Mouse (Mus musculus) lung, embryonic 15.5 days (tissue): ENCODE results near the gene Nap1l2. TPM values are rescaled to one million over a fixed set of nuclear protein-coding genes. Genes with fewer than 3 reads are reported as not detected.
"Not testable (repeated sequence)": the region's sequence is repeated elsewhere in the genome, so short reads cannot be mapped to it uniquely, and the experiment has no call there.

Experiments
- ATAC-seq: fragments of 200-750 bp; cut with Nextera tagmentation; 2 replicates; pipeline ENCODE4 v1.8.0; 2017; ENCODE audit warnings: moderate number of reproducible peaks, borderline replicate concordance; ENCODE audit not compliant: low FRiP score, low TSS enrichment; ENCODE audit errors: extremely low read depth
- H3K27ac ChIP-seq: fragments of 300-500 bp; sonication (generic); 2 replicates; pipeline ENCODE4 v1.5.1; 2015; ENCODE audit warnings: moderate library complexity, mild to moderate bottlenecking, inconsistent platforms
- H3K27me3 ChIP-seq: fragments of 300-500 bp; sonication (generic); 2 replicates; pipeline ENCODE4 v1.6.1; 2015; ENCODE audit warnings: inconsistent platforms
- H3K36me3 ChIP-seq: fragments of 300-500 bp; sonication (generic); 2 replicates; pipeline ENCODE4 v1.6.1; 2015; ENCODE audit warnings: inconsistent platforms
- H3K4me1 ChIP-seq: fragments of 300-500 bp; sonication (generic); 2 replicates; pipeline ENCODE4 v1.6.1; 2015; ENCODE audit warnings: inconsistent platforms
- H3K4me2 ChIP-seq: fragments of 300-500 bp; sonication (generic); 2 replicates; pipeline ENCODE4 v1.6.1; 2015; ENCODE audit warnings: inconsistent platforms, mild to moderate bottlenecking, moderate library complexity
- H3K4me3 ChIP-seq: fragments of 300-500 bp; sonication (generic); 2 replicates; pipeline ENCODE4 v1.5.1; 2015; ENCODE audit warnings: mild to moderate bottlenecking, inconsistent platforms
- H3K9ac ChIP-seq: fragments of 300-500 bp; sonication (generic); 2 replicates; pipeline ENCODE4 v1.6.1; 2015; ENCODE audit warnings: inconsistent platforms
- H3K9me3 ChIP-seq: fragments of 300-500 bp; sonication (generic); 2 replicates; pipeline ENCODE4 v1.6.1; 2016; ENCODE audit warnings: inconsistent platforms
- WGBS: fragments of 180-500 bp; shearing (Covaris S2); methylation state at CpG from one replicate; pipeline ENCODE4 v1.1.7; 2015; 5-methylcytosine and 5-hydroxymethylcytosine counted together
- polyA plus RNA-seq: library from polyadenylated mRNA; unstranded; fragments of >200 nt; fragmentation: Nextera tagmentation; extraction: Ambion mirVana; gene quantifications from 2 replicates; pipeline ENCODE4 v1.2.1, GENCODE M21; 2015

The Nap1l2 gene
- 0.85 and 1.0 TPM in 2 replicates for polyA plus RNA-seq

- Histone ChIP-seq H3K9me3 (no peaks in the 10 kb centered on the region), H3K9ac (no peak within 1 kb of the TSS), H3K4me1 (no peaks in the 10 kb centered on the region), H3K4me3 (peak within 1 kb of the TSS; percentile 38), H3K36me3 (no peaks in the 10 kb centered on the region), H3K27ac (no peak within 1 kb of the TSS), H3K27me3 (peaks cover 37% of the 10 kb centered on the region), H3K4me2 (peak within 1 kb of the TSS; percentile 58)
- ATAC-seq = peak; percentile 55; the same call in 1 of the 2 replicates
- 12% methylated on average over 13 of the region's 13 CpGs for WGBS
Measured at GRCm38 (mm10) chrX:103186431-103186786, at the start of gene Nap1l2. Gene Nap1l2, minus strand, starts transcription at chrX:103186640.

GRCm38 (mm10) chrX:103215251-103215650 lies 28.8 kb upstream of the Nap1l2 start:
- Histone ChIP-seq H3K4me3 (no peak overlapping the region), H3K4me1 (no peaks in the 10 kb centered on the region), H3K9ac (no peak overlapping the region), H3K27ac (no peak overlapping the region), H3K9me3 (no peaks in the 10 kb centered on the region), H3K27me3 (peaks cover 23% of the 10 kb centered on the region; the same call in 1 of the 2 replicates), H3K4me2 (no peak overlapping the region), H3K36me3 (no peaks in the 10 kb centered on the region)
- no peak for ATAC-seq
- WGBS = 76% methylated on average over 4 of the region's 4 CpGs

- Histone ChIP-seq H3K9ac (no peak overlapping the region), H3K4me2 (peak overlapping the region; percentile 58), H3K27me3 (peaks cover 37% of the 10 kb centered on the region), H3K4me1 (no peaks in the 10 kb centered on the region), H3K9me3 (no peaks in the 10 kb centered on the region), H3K27ac (no peak overlapping the region), H3K36me3 (no peaks in the 10 kb centered on the region), H3K4me3 (peak overlapping the region; percentile 38; the same call in 1 of the 2 replicates)
- no peak for ATAC-seq
- WGBS = 17% methylated on average over 1 of the region's 1 CpGs
Measured at GRCm38 (mm10) chrX:103186829-103187228, 389 bp upstream of the Nap1l2 start.

GRCm38 (mm10) chrX:103185781-103186430 lies 534 bp downstream of the Nap1l2 start:
- H3K9me3 ChIP-seq = no peaks in the 10 kb centered on the region
- H3K4me3 ChIP-seq = peak overlapping the region; percentile 38
- 16% methylated on average over 20 of the region's 20 CpGs for WGBS
- ATAC-seq = no peak
- no peaks in the 10 kb centered on the region for H3K36me3 ChIP-seq
- no peak overlapping the region for H3K9ac ChIP-seq
- peak overlapping the region; percentile 58 for H3K4me2 ChIP-seq
- H3K4me1 ChIP-seq = no peaks in the 10 kb centered on the region
- H3K27me3 ChIP-seq = peaks cover 37% of the 10 kb centered on the region
- H3K27ac ChIP-seq = no peak overlapping the region

GRCm38 (mm10) chrX:103183536-103183935 lies 2.9 kb downstream of the Nap1l2 start:
- Histone ChIP-seq H3K9me3 (no peaks in the 10 kb centered on the region), H3K4me1 (no peaks in the 10 kb centered on the region), H3K36me3 (no peaks in the 10 kb centered on the region), H3K4me2 (no peak overlapping the region), H3K4me3 (no peak overlapping the region), H3K27ac (no peak overlapping the region), H3K27me3 (peaks cover 34% of the 10 kb centered on the region), H3K9ac (no peak overlapping the region)
- no peak for ATAC-seq

- ATAC-seq = no peak
- H3K9me3 ChIP-seq = no peaks in the 10 kb centered on the region
- WGBS = 67% methylated on average over 4 of the region's 4 CpGs
- no peak overlapping the region for H3K9ac ChIP-seq
- H3K4me3 ChIP-seq = no peak overlapping the region
- peaks cover 11% of the 10 kb centered on the region for H3K27me3 ChIP-seq
- no peak overlapping the region for H3K4me2 ChIP-seq
- no peak overlapping the region for H3K27ac ChIP-seq
- H3K36me3 ChIP-seq = no peaks in the 10 kb centered on the region
- H3K4me1 ChIP-seq = no peaks in the 10 kb centered on the region
Measured at GRCm38 (mm10) chrX:103179771-103180558, 6.5 kb downstream of the Nap1l2 start.

- H3K4me1 ChIP-seq, H3K27me3 ChIP-seq, H3K9me3 ChIP-seq, H3K36me3 ChIP-seq, H3K9ac ChIP-seq, H3K27ac ChIP-seq: not testable (repeated sequence)
- Histone ChIP-seq H3K4me3 (peak overlapping the region; percentile 33), H3K4me2 (peak overlapping the region; percentile 49)
- peak; percentile 83 for ATAC-seq
- WGBS = 14% methylated on average over 24 of the region's 83 CpGs
Measured at GRCm38 (mm10) chrX:103164948-103165605, 21.4 kb downstream of the Nap1l2 start.

- H3K27ac ChIP-seq = no peak overlapping the region
- H3K9me3 ChIP-seq = no peaks in the 10 kb centered on the region
- no peaks in the 10 kb centered on the region for H3K4me1 ChIP-seq
- H3K4me2 ChIP-seq = no peak overlapping the region
- H3K9ac ChIP-seq = no peak overlapping the region
- no peak for ATAC-seq
- H3K27me3 ChIP-seq = peaks cover 9% of the 10 kb centered on the region; the same call in 1 of the 2 replicates
- no peaks in the 10 kb centered on the region for H3K36me3 ChIP-seq
- H3K4me3 ChIP-seq = no peak overlapping the region
- WGBS = 21% methylated on average over 1 of the region's 1 CpGs
Measured at GRCm38 (mm10) chrX:103156134-103156533, 30.3 kb downstream of the Nap1l2 start.

GRCm38 (mm10) chrX:103138549-103138948 lies 47.9 kb downstream of the Nap1l2 start:
- no peak for ATAC-seq
- H3K4me2 ChIP-seq = no peak overlapping the region
- H3K4me3 ChIP-seq = no peak overlapping the region
- WGBS = 80% methylated on average over 3 of the region's 3 CpGs
- no peaks in the 10 kb centered on the region for H3K9me3 ChIP-seq
- H3K4me1 ChIP-seq = no peaks in the 10 kb centered on the region
- no peak overlapping the region for H3K27ac ChIP-seq
- no peak overlapping the region for H3K9ac ChIP-seq
- H3K27me3 ChIP-seq = no peaks in the 10 kb centered on the region
- no peaks in the 10 kb centered on the region for H3K36me3 ChIP-seq

Other genes starting within 250 kb of the Nap1l2 start
- not detected in 2 replicates for gene Cdx4, start 134.8 kb upstream of the Nap1l2 start, polyA plus RNA-seq
- gene Chic1, start 169.8 kb upstream of the Nap1l2 start, polyA plus RNA-seq = 2.3 and 2.9 TPM in 2 replicates
- 0.31 TPM in 1 of 2 replicates, not detected in the other for gene Tsx, start 227.8 kb upstream of the Nap1l2 start, polyA plus RNA-seq
- gene Gm26992, start 235.4 kb upstream of the Nap1l2 start, polyA plus RNA-seq = not detected in 2 replicates